Mouse (Mus musculus) adrenal gland, adult 2 months (tissue): Measurements from ENCODE around the gene Meioc. TPM values are rescaled to one million over a fixed set of nuclear protein-coding genes. Genes with fewer than 3 reads are reported as not detected.

Source experiments
- DNase-seq: peaks from one replicate; pipeline ENCODE4 v3.0.0; 2021
- long read RNA-seq: library from polyadenylated mRNA; stranded (forward); transcript quantifications from one replicate; pipeline ENCODE4 v2.0.0, GENCODE M21; 2021
- polyA plus RNA-seq: library from polyadenylated mRNA; depleted of rRNA; stranded (reverse); fragments of >200 nt; gene quantifications from 2 replicates; pipeline ENCODE4 v1.2.3, GENCODE M21; 2012; rRNA removed
- total RNA-seq, 2 experiments: library from RNA; stranded (reverse); gene quantifications; 2 replicates each; pipeline ENCODE4 v1.2.3; 2021

Gene Meioc
- total RNA-seq (not detected), polyA plus RNA-seq (not detected in 2 replicates)
- long read RNA-seq: 0 reads

GRCm38 (mm10) chr11:102663416-102663815, at the start of gene Meioc:
Gene Meioc, plus strand, starts transcription at chr11:102663716.
- DNase-seq: no peak

DNA sequence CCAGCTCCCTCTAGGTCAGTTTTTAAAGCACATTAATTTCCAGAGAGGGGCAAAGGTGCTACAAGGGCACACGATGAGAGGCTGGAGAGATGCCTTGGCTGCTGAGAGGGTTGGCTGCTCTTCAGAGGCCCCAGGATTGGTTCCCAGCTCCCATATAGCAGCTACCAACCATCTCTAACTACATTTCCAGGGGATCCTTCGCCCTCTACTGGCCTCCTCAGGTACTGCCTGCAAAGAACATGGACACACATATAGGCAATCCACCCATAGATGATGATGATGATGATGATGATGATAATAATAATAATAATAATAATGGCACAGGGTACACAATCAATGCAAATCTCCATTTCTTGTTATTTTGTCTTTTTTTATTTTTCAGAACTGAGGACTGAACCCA, 44.1 kb upstream of the Meioc start:
- no peak for DNase-seq

GRCm38 (mm10) chr11:102623876-102624789, 39.4 kb upstream of the Meioc start:
- peak; percentile 12 for DNase-seq

- DNase-seq: no peak
Observed at GRCm38 (mm10) chr11:102624888-102625407, 38.6 kb upstream of the Meioc start.

- no peak for DNase-seq
Observed at GRCm38 (mm10) chr11:102627171-102627931, 36.2 kb upstream of the Meioc start.

DNA sequence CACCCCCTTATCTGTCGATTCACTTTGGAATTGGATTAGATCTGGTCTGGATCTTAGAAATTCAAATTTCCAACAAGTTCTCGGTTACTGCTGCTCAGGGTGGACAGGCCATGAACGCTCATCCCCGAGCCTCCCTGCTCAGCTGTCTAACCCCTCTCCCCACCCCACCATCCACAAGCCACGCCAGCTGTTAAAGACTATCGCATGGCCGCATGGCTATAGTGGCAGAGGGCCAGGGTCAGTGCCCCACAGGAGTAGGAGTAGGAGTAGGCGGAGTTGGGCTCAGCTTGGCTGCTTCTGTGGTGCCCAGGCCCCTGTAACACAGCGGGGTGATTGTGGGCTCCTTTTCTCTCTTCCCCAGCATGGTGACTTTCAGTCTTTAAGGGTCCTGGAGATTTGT, 35.0 kb upstream of the Meioc start:
- no peak for DNase-seq

DNA sequence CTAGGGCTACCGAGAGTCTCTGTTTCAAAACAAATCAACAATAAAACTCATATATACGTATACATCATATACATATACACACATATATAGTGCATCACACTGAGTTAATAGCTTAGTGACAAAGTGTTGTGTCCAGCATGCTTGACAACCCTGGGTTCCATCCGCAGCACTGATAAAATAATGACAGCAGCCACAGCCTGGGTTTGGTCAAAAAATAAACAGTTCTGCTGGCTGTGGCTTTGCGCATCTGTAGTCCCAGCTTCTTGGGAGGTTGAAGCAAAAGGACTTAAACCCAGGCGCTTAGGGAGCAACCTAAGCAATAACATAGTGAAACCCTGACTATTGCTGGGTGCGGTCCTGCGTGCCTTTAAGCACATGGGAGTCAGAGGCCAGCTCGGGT, 34.1 kb upstream of the Meioc start:
- DNase-seq: no peak

DNA sequence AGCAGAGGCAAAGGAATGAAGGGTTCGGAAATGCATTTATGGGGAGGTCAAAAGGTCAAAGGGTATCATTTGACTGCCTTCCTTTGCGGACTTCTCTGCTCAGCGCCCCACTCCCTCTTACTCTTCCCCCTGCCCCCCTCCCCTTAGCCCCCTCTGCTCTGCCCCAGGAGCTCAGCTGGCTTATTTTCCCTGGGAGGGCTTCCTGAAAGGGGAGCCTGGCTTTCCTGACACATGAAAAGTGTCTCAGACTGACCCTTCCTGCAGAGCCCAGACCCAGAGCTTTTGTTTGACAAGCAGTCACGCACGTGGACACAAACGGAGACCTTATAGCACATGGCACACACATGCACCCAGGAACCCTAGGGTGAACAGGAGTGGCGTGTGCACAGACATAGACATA, 32.8 kb upstream of the Meioc start:
- DNase-seq: no peak

DNA sequence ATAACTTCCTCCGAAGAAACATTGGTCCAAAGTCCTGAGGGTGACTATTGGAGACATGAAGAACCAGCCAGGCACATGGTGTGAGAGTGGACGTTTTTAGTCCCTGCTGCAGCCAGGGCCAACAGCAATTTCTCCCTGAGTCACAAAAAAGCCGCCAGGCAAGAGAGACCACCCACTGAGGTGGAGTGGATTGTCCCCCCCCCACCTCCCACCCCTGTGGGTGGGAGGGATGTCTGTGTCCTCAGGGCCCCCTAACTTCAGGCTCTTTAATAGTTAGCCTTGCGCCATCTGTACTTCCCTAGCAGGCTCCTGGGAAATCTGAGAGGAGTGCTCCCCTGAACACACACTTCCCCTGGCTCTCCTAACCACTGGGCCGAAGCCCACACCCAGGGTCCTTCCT, 32.3 kb upstream of the Meioc start:
- DNase-seq: no peak

DNA sequence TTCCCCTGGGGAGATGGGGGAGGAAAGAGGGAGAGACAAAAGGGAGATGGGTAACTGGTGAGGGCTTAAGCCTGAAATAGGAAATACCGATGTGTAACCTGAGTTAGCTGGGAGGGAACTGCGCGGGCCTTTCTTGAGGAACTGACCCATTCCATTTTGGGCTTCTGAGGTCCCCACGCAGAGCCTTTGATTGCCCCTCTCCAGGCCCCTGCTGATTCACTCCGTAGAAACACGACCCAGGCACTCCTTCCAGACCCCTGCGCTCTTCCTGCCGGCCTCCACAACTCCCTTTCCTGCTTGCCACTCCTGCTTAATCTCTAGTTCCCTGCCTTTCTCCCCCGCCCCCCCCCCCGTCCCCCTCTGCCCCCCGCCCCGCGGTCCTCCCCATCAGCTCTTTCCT, 30.8 kb upstream of the Meioc start:
- DNase-seq: no peak

GRCm38 (mm10) chr11:102633379-102633778, 30.1 kb upstream of the Meioc start:
- peak; percentile 8 for DNase-seq

DNA sequence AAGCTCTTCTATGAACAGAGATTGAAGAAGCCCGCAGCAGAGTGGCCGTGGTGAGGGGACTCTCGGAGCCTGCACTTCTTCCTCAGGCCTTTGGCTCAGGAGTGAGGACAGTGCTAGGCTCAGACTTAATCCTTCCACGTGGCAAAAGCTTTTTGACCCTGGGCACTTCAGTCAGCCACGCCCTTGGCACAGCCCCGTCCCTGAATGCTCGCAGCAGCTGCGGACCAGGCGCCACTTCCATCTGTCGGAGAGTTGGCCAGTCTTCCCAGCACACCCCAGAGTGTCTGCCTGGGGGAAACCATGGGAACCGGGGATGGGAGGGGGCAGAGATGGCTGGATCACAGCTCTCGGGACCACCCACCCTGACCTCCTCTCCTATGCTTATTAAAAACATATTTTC, 26.6 kb upstream of the Meioc start:
- peak; percentile 5 for DNase-seq

GRCm38 (mm10) chr11:102643891-102644382, 19.6 kb upstream of the Meioc start:
- DNase-seq: peak; percentile 71

- no peak for DNase-seq
Observed at GRCm38 (mm10) chr11:102646226-102646625, 17.3 kb upstream of the Meioc start.

- DNase-seq: no peak
Observed at GRCm38 (mm10) chr11:102647885-102648284, 15.6 kb upstream of the Meioc start.

DNA sequence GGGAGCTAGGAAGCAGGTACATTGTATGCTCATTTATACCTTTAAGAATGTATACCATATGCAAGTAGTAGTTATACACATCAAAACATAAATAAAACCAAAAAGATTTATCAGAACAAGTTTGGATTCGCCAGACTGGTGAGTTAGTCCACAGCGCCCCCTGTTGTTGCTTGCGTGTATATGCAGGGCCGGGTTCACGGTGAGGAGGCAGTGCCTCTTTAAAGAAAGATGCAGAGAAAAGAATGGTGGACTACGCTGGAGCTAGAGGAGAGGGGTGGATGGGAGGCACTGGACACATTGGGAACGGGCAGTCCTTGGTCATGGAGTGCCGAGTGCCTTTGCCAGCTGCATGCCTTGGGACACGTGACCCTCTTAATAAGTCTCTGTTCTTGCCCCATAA, 12.1 kb upstream of the Meioc start:
- DNase-seq: peak; percentile 62

GRCm38 (mm10) chr11:102652844-102653243, 10.7 kb upstream of the Meioc start:
- DNase-seq: no peak

- DNase-seq: no peak
Observed at GRCm38 (mm10) chr11:102655888-102656287, 7.6 kb upstream of the Meioc start.

GRCm38 (mm10) chr11:102656326-102656926, 7.1 kb upstream of the Meioc start:
- no peak for DNase-seq

GRCm38 (mm10) chr11:102656931-102657330, 6.6 kb upstream of the Meioc start:
- DNase-seq: no peak

- DNase-seq: no peak
Observed at GRCm38 (mm10) chr11:102665151-102665550, 1.6 kb downstream of the Meioc start.
